Mouse (Mus musculus) skeletal muscle tissue, adult 2 months (tissue): ENCODE data around the gene B4galnt4.

Experiments
- DNase-seq: peaks from one replicate; pipeline ENCODE4 v3.0.0-alpha.2; 2012; ENCODE audit warnings: low read depth, low spot score

The B4galnt4 gene

GRCm38 (mm10) chr7:141041661-141042060, 19.2 kb upstream of the B4galnt4 start:
- peak; percentile 82 for DNase-seq

- no peak for DNase-seq
Observed at GRCm38 (mm10) chr7:141042539-141042938, 18.4 kb upstream of the B4galnt4 start.

GRCm38 (mm10) chr7:141046931-141047580, 13.8 kb upstream of the B4galnt4 start:
- peak; percentile 67 for DNase-seq

- peak; percentile 94 for DNase-seq
Observed at GRCm38 (mm10) chr7:141047581-141048225, 13.2 kb upstream of the B4galnt4 start.

GRCm38 (mm10) chr7:141048226-141049218, 12.4 kb upstream of the B4galnt4 start:
- peak; percentile 94 for DNase-seq

DNA sequence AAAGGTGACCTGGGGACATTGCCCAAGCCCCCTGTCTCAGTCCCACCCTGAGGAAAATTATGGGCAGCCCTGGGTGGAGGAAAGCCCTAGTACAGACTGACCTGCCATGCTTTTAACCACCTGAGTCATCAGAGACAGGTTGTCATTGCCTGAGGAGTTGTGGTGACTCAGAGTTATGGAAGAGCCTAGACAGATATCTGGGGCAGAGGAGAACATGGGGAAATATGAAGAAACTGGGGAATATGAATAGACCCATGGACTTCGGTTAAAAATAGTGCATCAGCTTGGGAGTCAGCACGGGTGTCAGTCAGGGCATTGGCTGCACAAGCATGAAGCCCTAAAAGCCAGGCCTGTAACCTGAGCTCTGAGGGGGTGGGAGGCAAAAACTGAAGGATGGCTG, 11.6 kb upstream of the B4galnt4 start:
- no peak for DNase-seq

- no peak for DNase-seq
Observed at GRCm38 (mm10) chr7:141051060-141051685, 9.7 kb upstream of the B4galnt4 start.

GRCm38 (mm10) chr7:141052016-141052415, 8.9 kb upstream of the B4galnt4 start:
- DNase-seq, result no peak

GRCm38 (mm10) chr7:141052421-141052820, 8.5 kb upstream of the B4galnt4 start:
- DNase-seq, result no peak

GRCm38 (mm10) chr7:141055785-141056184, 5.1 kb upstream of the B4galnt4 start:
- DNase-seq, result no peak

- no peak for DNase-seq
Observed at GRCm38 (mm10) chr7:141056976-141057375, 3.9 kb upstream of the B4galnt4 start.

DNA sequence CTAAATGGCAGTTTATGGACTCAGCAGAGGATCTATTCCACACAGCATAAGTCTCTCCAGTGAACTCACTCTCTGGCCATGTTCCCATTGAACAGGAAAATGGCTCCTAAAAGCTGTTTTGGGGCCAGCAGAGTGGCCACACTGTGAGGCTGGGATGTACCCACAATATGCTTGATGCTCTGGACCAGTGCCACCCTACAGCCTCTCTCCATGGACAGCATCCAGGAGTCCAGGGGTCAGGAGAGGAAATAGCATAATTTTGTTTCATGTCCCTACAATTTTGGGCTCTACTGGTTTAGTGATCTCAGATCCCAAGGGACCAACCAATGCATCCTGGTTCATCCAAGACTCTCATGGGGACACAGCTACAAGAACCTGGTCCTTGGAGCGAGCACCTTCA, 3.4 kb upstream of the B4galnt4 start:
- DNase-seq, result no peak

GRCm38 (mm10) chr7:141058601-141059341, 2.1 kb upstream of the B4galnt4 start:
- no peak for DNase-seq

DNA sequence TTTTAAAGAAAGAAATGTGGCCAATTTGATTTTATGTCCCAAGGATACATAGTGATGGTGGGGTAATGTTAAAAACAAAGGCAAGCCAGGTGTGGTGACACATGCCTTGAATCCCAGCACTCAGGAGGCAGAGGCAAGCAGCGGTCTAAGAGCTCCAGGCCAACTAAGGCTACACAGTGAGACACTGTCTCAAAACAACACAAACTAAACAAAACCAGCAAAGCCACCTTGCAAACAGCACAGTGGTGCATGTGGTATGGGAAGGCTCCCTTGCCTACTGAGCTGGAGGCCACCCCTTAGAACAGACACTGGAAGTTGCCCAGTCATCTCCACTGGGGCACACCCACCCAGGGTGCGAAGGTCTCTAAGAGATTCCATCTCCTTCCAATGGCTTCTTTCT, 975 bp upstream of the B4galnt4 start:
- DNase-seq, result no peak

DNA sequence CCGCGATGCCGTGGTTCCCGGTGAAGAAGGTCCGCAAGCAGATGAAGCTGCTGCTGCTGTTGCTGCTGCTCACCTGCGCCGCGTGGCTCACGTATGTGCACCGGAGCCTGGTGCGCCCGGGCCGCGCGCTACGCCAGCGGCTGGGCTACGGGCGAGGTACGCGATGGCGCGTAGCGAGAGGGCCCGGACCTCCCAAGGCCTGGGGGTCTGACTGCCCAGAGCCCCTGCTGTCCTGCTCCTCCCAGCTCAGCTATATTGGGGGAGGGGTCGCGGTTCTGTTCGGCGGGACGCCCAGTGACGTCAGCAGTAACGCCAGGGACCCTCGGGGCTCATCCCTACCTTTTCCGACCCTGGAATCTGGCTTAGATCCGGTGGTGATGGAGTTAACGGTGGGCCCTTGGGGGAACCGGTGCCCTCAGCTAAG, 377 bp downstream of the B4galnt4 start:
- DNase-seq, result no peak

GRCm38 (mm10) chr7:141062525-141062924, 1.6 kb downstream of the B4galnt4 start:
- DNase-seq, result no peak

GRCm38 (mm10) chr7:141063353-141063752, 2.4 kb downstream of the B4galnt4 start:
- DNase-seq, result no peak

- DNase-seq, result no peak
Observed at GRCm38 (mm10) chr7:141064175-141064574, 3.3 kb downstream of the B4galnt4 start.

GRCm38 (mm10) chr7:141064576-141064975, 3.7 kb downstream of the B4galnt4 start:
- no peak for DNase-seq

DNA sequence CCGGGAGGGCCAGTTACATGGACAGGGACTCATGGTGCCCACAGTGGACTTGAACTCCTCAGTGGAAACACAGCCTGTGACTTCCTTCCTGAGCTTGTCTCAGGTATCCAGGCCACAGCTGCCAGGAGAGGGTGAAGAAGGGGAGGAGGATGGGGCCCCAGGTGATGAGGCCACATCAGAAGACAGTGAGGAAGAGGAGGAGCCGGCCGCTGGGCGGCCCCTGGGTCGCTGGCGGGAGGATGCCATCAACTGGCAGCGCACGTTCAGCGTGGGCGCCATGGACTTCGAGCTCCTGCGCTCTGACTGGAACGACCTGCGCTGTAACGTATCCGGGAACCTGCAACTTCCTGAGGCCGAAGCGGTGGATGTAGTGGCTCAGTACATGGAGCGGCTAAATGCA, 7.4 kb downstream of the B4galnt4 start:
- DNase-seq, result no peak
